Mouse (Mus musculus) CH12.LX (cell line): ENCODE results near the gene Ddx4. TPM values are rescaled to one million over a fixed set of nuclear protein-coding genes. Genes with fewer than 3 reads are reported as not detected.

Experiments used
- DNase-seq: peaks from one replicate; pipeline ENCODE4 v3.0.0-alpha.2; 2013; ENCODE audit errors: extremely low read depth
- H3K27ac ChIP-seq: 2 replicates; pipeline ENCODE4 v1.5.1; 2012; ENCODE audit warnings: low read depth, mild to moderate bottlenecking, control low read depth, moderate library complexity; ENCODE audit not compliant: insufficient read depth
- H3K27me3 ChIP-seq: replicated peaks from 2 replicates; pipeline ENCODE3; 2012; ENCODE audit warnings: inconsistent platforms
- H3K36me3 ChIP-seq, 2 experiments: replicated peaks in 1 of 2; 2 replicates each; pipeline versions ENCODE3 to v1.6.1; 2012; ENCODE audit warnings: inconsistent platforms in 1 of 2, low read length in 1 of 2, mild to moderate bottlenecking in 1 of 2, mixed read lengths in 1 of 2, moderate library complexity in 1 of 2; ENCODE audit not compliant: control insufficient read depth in 1 of 2, insufficient read depth in 1 of 2
- H3K4me1 ChIP-seq, 2 experiments: 2 replicates each; pipeline ENCODE4 v1.6.1; 2012; ENCODE audit warnings: inconsistent platforms in 1 of 2, moderate library complexity in 1 of 2; ENCODE audit not compliant: insufficient read depth in 2 of 2, control insufficient read depth in 1 of 2
- H3K4me2 ChIP-seq: 2 replicates; pipeline ENCODE4 v1.6.1; 2012; ENCODE audit warnings: low read depth, mild to moderate bottlenecking, control low read depth; ENCODE audit not compliant: poor library complexity, insufficient read depth, severe bottlenecking
- H3K4me3 ChIP-seq, 3 experiments: fragments of 150-350 bp in 1 of 3; sonication (generic) in 1 of 3; replicated peaks in 1 of 3; 2 replicates each; pipeline versions ENCODE3 to v1.5.1; 2011 to 2012; ENCODE audit warnings: low read depth in 2 of 3, low read length in 2 of 3, mild to moderate bottlenecking in 2 of 3, moderate library complexity in 2 of 3, control low read depth in 1 of 3, improper control_type of control experiment in 1 of 3, inconsistent platforms in 1 of 3, mixed read lengths in 1 of 3; ENCODE audit not compliant: poor library complexity in 1 of 3
- H3K79me2 ChIP-seq: replicated peaks from 2 replicates; pipeline ENCODE4 v1.6.1; 2012; ENCODE audit warnings: mild to moderate bottlenecking, moderate library complexity; ENCODE audit not compliant: control insufficient read depth, poor library complexity, insufficient read depth, severe bottlenecking; ENCODE audit errors: extremely low read depth
- H3K9ac ChIP-seq: 2 replicates; pipeline ENCODE4 v1.6.1; 2012; ENCODE audit warnings: low read depth, mild to moderate bottlenecking, control low read depth, moderate library complexity; ENCODE audit not compliant: insufficient read depth
- H3K9me3 ChIP-seq: replicated peaks from 2 replicates; pipeline ENCODE3; 2012; ENCODE audit warnings: low read length, inconsistent platforms, mixed read lengths
- CHD1 ChIP-seq: IDR thresholded peaks from 2 replicates; pipeline ENCODE4 v1.6.1; 2012; ENCODE audit warnings: low read depth, low read length, improper control_type of control experiment, inconsistent platforms
- CHD2 ChIP-seq: IDR thresholded peaks from 2 replicates; pipeline ENCODE4 v1.6.1; 2011; ENCODE audit warnings: low read length, improper control_type of control experiment
- CTCF ChIP-seq, 2 experiments: IDR thresholded peaks in 1 of 2; conservative IDR thresholded peaks in 1 of 2; 2 replicates each; pipeline ENCODE4 v1.5.1; 2011 to 2012; ENCODE audit warnings: low read depth in 2 of 2, low read length in 2 of 2, improper control_type of control experiment in 1 of 2, inconsistent platforms in 1 of 2, mild to moderate bottlenecking in 1 of 2, moderate library complexity in 1 of 2
- E2F4 ChIP-seq: IDR thresholded peaks from 2 replicates; pipeline ENCODE4 v1.6.1; 2011; ENCODE audit warnings: low read depth, low read length, improper control_type of control experiment; ENCODE audit not compliant: insufficient replicate concordance
- ELF1 ChIP-seq: IDR thresholded peaks from 2 replicates; pipeline ENCODE4 v1.6.1; 2014; ENCODE audit warnings: low read depth, mild to moderate bottlenecking, inconsistent platforms, low read length, improper control_type of control experiment
- EP300 ChIP-seq: IDR thresholded peaks from 2 replicates; pipeline ENCODE4 v1.6.1; 2011; ENCODE audit warnings: low read length, improper control_type of control experiment
- GABPA ChIP-seq: IDR thresholded peaks from 2 replicates; pipeline ENCODE4 v1.6.1; 2012; ENCODE audit warnings: low read depth, low read length, improper control_type of control experiment, inconsistent platforms; ENCODE audit not compliant: insufficient replicate concordance
- HCFC1 ChIP-seq: IDR thresholded peaks from 2 replicates; pipeline ENCODE4 v1.6.1; 2012; ENCODE audit warnings: low read depth, mild to moderate bottlenecking, inconsistent platforms, low read length, improper control_type of control experiment
- IRF4 ChIP-seq: IDR thresholded peaks from 2 replicates; pipeline ENCODE4 v1.6.1; 2014; ENCODE audit warnings: low read depth, mild to moderate bottlenecking, inconsistent platforms, low read length, improper control_type of control experiment
- JUN ChIP-seq: IDR thresholded peaks from 2 replicates; pipeline ENCODE4 v1.6.1; 2011; ENCODE audit warnings: low read depth, mild to moderate bottlenecking, low read length, improper control_type of control experiment, moderate library complexity; ENCODE audit not compliant: insufficient read depth
- KAT2A ChIP-seq: IDR thresholded peaks from 2 replicates; pipeline ENCODE4 v1.6.1; 2012; ENCODE audit warnings: low read length, improper control_type of control experiment, inconsistent platforms; ENCODE audit not compliant: insufficient replicate concordance
- MAFK ChIP-seq: IDR thresholded peaks from 2 replicates; pipeline ENCODE4 v1.6.1; 2011; ENCODE audit warnings: low read length, improper control_type of control experiment; ENCODE audit not compliant: insufficient replicate concordance
- MAX ChIP-seq: IDR thresholded peaks from 2 replicates; pipeline ENCODE4 v1.6.1; 2011; ENCODE audit warnings: low read length, improper control_type of control experiment
- MEF2A ChIP-seq: IDR thresholded peaks from 2 replicates; pipeline ENCODE4 v1.6.1; 2014; ENCODE audit warnings: low read depth, mild to moderate bottlenecking, inconsistent platforms, low read length, improper control_type of control experiment, borderline replicate concordance
- MXI1 ChIP-seq: IDR thresholded peaks from 2 replicates; pipeline ENCODE4 v1.6.1; 2011; ENCODE audit warnings: mild to moderate bottlenecking, low read depth, low read length, improper control_type of control experiment
- NELFE ChIP-seq: IDR thresholded peaks from 2 replicates; pipeline ENCODE4 v1.6.1; 2011; ENCODE audit warnings: low read depth, low read length, improper control_type of control experiment
- NRF1 ChIP-seq: IDR thresholded peaks from 2 replicates; pipeline ENCODE4 v1.6.1; 2014; ENCODE audit warnings: low read depth, mild to moderate bottlenecking, inconsistent platforms, low read length, improper control_type of control experiment, moderate library complexity
- POLR2A ChIP-seq: IDR thresholded peaks from 2 replicates; pipeline ENCODE4 v1.6.1; 2011; ENCODE audit warnings: low read depth, mild to moderate bottlenecking, improper control_type of control experiment, low read length
- POLR2AphosphoS2 ChIP-seq: IDR thresholded peaks from 2 replicates; pipeline ENCODE4 v1.6.1; 2011; ENCODE audit warnings: low read depth, low read length, improper control_type of control experiment
- RCOR1 ChIP-seq: conservative IDR thresholded peaks from 2 replicates; pipeline ENCODE4 v1.6.1; 2012; ENCODE audit warnings: low read depth, mild to moderate bottlenecking, inconsistent platforms, low read length, improper control_type of control experiment
- SIN3A ChIP-seq: IDR thresholded peaks from 2 replicates; pipeline ENCODE4 v1.6.1; 2012; ENCODE audit warnings: low read length, improper control_type of control experiment, inconsistent platforms
- SMC3 ChIP-seq: IDR thresholded peaks from 2 replicates; pipeline ENCODE4 v1.6.1; 2011; ENCODE audit warnings: low read depth, low read length, improper control_type of control experiment
- TCF12 ChIP-seq: IDR thresholded peaks from 2 replicates; pipeline ENCODE4 v1.6.1; 2014; ENCODE audit warnings: low read depth, mild to moderate bottlenecking, inconsistent platforms, low read length, improper control_type of control experiment
- UBTF ChIP-seq: IDR thresholded peaks from 2 replicates; pipeline ENCODE4 v1.6.1; 2012; ENCODE audit warnings: low read depth, mild to moderate bottlenecking, inconsistent platforms, low read length, improper control_type of control experiment, moderate library complexity
- USF1 ChIP-seq: IDR thresholded peaks from 2 replicates; pipeline ENCODE4 v1.6.1; 2014; ENCODE audit warnings: low read depth, mild to moderate bottlenecking, inconsistent platforms, low read length, improper control_type of control experiment
- USF2 ChIP-seq: conservative IDR thresholded peaks from 2 replicates; pipeline ENCODE4 v1.6.1; 2011; ENCODE audit warnings: low read depth, low read length, improper control_type of control experiment
- ZC3H11A ChIP-seq: IDR thresholded peaks from 2 replicates; pipeline ENCODE4 v1.6.1; 2012; ENCODE audit warnings: low read depth, mild to moderate bottlenecking, inconsistent platforms, low read length, improper control_type of control experiment
- ZKSCAN1 ChIP-seq: IDR thresholded peaks from 2 replicates; pipeline ENCODE4 v1.6.1; 2012; ENCODE audit warnings: low read depth, inconsistent platforms, low read length, improper control_type of control experiment, borderline replicate concordance
- ZMIZ1 ChIP-seq: IDR thresholded peaks from 2 replicates; pipeline ENCODE4 v1.6.1; 2012; ENCODE audit warnings: low read depth, mild to moderate bottlenecking, inconsistent platforms, low read length, improper control_type of control experiment
- ZNF384 ChIP-seq: IDR thresholded peaks from 2 replicates; pipeline ENCODE4 v1.6.1; 2012; ENCODE audit warnings: low read depth, low read length, improper control_type of control experiment, inconsistent platforms
- dilution Hi-C: fragments of 300-500 bp; cut with MboI; formaldehyde crosslinking; loops from 2 replicates; pipeline ENCODE4 v1.14.3; 2020; ENCODE audit warnings: low sequenced_read_pairs; ENCODE audit not compliant: extremely low pct_unique_long_range_greater_than_20kb, extremely low pct_ligation_motif_present
- in situ Hi-C: fragments of 300-500 bp; cut with MboI; formaldehyde crosslinking; loops from 3 replicates; pipeline ENCODE4 v1.14.3; 2019; ENCODE audit warnings: low sequenced_read_pairs, low pct_ligation_motif_present, low pct_unique_long_range_greater_than_20kb, mixed read lengths
- polyA plus RNA-seq: library from polyadenylated mRNA; unstranded; fragments of >175 nt; gene quantifications from 2 replicates; pipeline ENCODE4 v1.2.1, GENCODE M21; 2012; ENCODE audit warnings: low read depth; ENCODE audit not compliant: insufficient read length
- total RNA-seq, 2 experiments: library from RNA; depleted of rRNA; stranded (reverse); fragments of 300-350 nt in 1 of 2; fragments of >200 nt in 1 of 2; gene quantifications; 2 replicates each; pipeline ENCODE4 v1.2.3; 2012 to 2014

Ddx4 gene
- total and polyA plus RNA-seq, 3 experiments = 0.08 to 0.35 (median 0.27) TPM

DNA sequence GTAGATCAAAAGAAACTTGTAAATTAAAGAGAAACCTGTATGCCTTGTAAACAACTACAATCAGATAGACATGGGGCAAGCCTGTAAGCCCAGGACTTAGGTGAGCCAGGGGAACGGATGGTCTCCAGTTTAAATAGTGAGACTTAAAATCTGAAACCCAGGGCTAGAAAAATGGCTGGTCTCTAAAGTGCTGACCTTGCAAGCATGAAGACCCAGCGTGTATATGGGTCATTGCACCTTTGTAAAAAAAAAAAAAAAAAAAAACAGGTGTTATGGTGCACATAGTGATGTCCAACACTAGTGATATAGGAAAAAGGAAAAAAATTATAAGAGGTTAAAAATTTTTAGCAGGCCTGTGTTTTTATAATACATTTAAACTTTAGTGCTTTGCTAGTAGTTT lies 9.4 kb upstream of the Ddx4 start:
- dilution Hi-C loops = no loop called here
- Histone ChIP-seq H3K79me2 (no peaks in the 10 kb centered on the region; the same call in 1 of the 2 replicates), H3K36me3 (no peaks in the 10 kb centered on the region), H3K4me3 (peak overlapping the region in 2 of 3 experiments; percentile 62 to 95), H3K4me2 (peak overlapping the region; percentile 52; the same call in 1 of the 2 replicates), H3K9ac (no peak overlapping the region), H3K9me3 (no peaks in the 10 kb centered on the region), H3K27ac (no peak overlapping the region), H3K27me3 (no peaks in the 10 kb centered on the region), H3K4me1 (peaks cover 2 to 40% of the 10 kb centered on the region in 2 experiments; a peak in 3 of 4 replicates)
- TF ChIP-seq ZNF384 (peak; percentile 32), MAFK (peak; percentile 85), POLR2AphosphoS2 (no peak)
- DNase-seq = no peak
- in situ Hi-C loops = no loop called here

GRCm38 (mm10) chr13:112660574-112661381 lies 8.5 kb upstream of the Ddx4 start, which contains the start of gene Slc38a9:
TSS of gene Slc38a9 (plus strand) at chr13:112660751.
- no peaks in the 10 kb centered on the region for H3K9me3 ChIP-seq
- peaks cover 2 to 37% of the 10 kb centered on the region in 2 experiments; a peak in 3 of 4 replicates for H3K4me1 ChIP-seq
- H3K4me2 ChIP-seq = peak within 1 kb of the TSS; percentile 57
- H3K27ac ChIP-seq = no peak within 1 kb of the TSS
- no peaks in the 10 kb centered on the region for H3K36me3 ChIP-seq
- H3K27me3 ChIP-seq = no peaks in the 10 kb centered on the region
- dilution Hi-C loops = no loop called here
- peak within 1 kb of the TSS; percentile 70 for H3K9ac ChIP-seq
- in situ Hi-C loops = no loop called here
- H3K79me2 ChIP-seq = no peaks in the 10 kb centered on the region; the same call in 1 of the 2 replicates
- H3K4me3 ChIP-seq = peak within 1 kb of the TSS; percentile 62 to 95 (median 80)
- peak; percentile 96 for DNase-seq
- TF ChIP-seq ELF1 = peak; percentile 94
- no peak for TF ChIP-seq E2F4
- TF ChIP-seq MXI1 = no peak; the same call in 1 of the 2 replicates
- 0 out of 2 replicates have a peak, but pooled peaks have one; percentile 19 for TF ChIP-seq MAX
- no peak for TF ChIP-seq JUN
- peak; percentile 94; the same call in 1 of the 2 replicates for TF ChIP-seq KAT2A
- no peak for TF ChIP-seq USF2
- 0 out of 2 replicates have a peak, but pooled peaks have one; percentile 11 for TF ChIP-seq MAFK
- peak; percentile 69; the same call in 1 of the 2 replicates for TF ChIP-seq ZMIZ1
- no peak for TF ChIP-seq CTCF (conservative IDR thresholded peaks at IDR 0.05 in 1 of 2, IDR thresholded peaks at IDR 0.05 in 1 of 2; ENCODE audit: low read depth in 2 of 2, low read length in 2 of 2)
- TF ChIP-seq SMC3 = no peak
- no peak; the same call in 1 of the 2 replicates for TF ChIP-seq SIN3A
- TF ChIP-seq NRF1 = 0 out of 2 replicates have a peak, but pooled peaks have one; percentile 29
- peak; percentile 7; the same call in 1 of the 2 replicates for TF ChIP-seq USF1
- peak; percentile 62 for TF ChIP-seq NELFE
- 0 out of 2 replicates have a peak, but pooled peaks have one; percentile 32 for TF ChIP-seq POLR2AphosphoS2
- TF ChIP-seq CHD2 = no peak; the same call in 1 of the 2 replicates
- TF ChIP-seq POLR2A = peak; percentile 61; the same call in 1 of the 2 replicates
- TF ChIP-seq TCF12 = peak; percentile 55; the same call in 1 of the 2 replicates
- peak; percentile 12; the same call in 1 of the 2 replicates for TF ChIP-seq IRF4
- no peak for TF ChIP-seq UBTF
- TF ChIP-seq HCFC1 = peak; percentile 99
- TF ChIP-seq ZNF384 = no peak
- TF ChIP-seq GABPA = peak; percentile 59; the same call in 1 of the 2 replicates
- TF ChIP-seq ZC3H11A = no peak
- TF ChIP-seq EP300 = no peak
- TF ChIP-seq CHD1 = no peak
- TF ChIP-seq MEF2A = no peak
- TF ChIP-seq RCOR1 = no peak
- no peak for TF ChIP-seq ZKSCAN1
